Mouse (Mus musculus): ENCODE data around the gene Cdc14b. TPM values are rescaled to one million over a fixed set of nuclear protein-coding genes. Genes with fewer than 3 reads are reported as not detected.
A peak's percentile ranks its signal among the peaks of the same experiment; 100 is the strongest.

Gene Cdc14b
- polyA plus RNA-seq, 1 experiment from 2014 or later: 11.8 TPM

DNA sequence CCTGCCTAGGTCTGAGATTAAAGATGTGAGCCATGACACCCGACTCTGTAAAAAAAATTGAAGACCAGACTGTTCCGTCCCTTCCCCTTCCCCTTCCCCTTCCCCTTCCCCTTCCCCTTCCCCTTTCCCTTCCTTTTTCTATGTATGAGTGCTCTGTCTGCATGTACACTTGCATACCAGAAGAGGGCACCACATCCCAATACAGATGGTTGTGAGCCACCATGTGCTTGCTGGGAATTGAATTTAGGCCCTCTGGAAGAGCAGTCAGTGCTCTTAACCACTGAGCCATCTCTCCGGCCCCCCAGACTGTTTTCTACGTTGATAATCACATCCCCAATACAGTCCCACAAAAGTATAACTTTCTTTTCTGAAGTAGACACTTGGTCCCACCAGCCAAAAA lies 94.8 kb downstream of the Cdc14b start:
- no peak for ATAC-seq (ENCODE audit: low FRiP score, low TSS enrichment)
- H3K9me3 ChIP-seq (ENCODE audit: control insufficient read depth, low read length): no peaks in the 10 kb centered on the region
- peaks cover 5% of the 10 kb centered on the region; the same call in 1 of the 2 replicates for H3K36me3 ChIP-seq (ENCODE audit: control insufficient read depth, insufficient read depth, low read length)
- no peak overlapping the region for H3K9ac ChIP-seq (ENCODE audit: low read length)
- DNase-seq (ENCODE audit: low spot score): no peak
- H3K4me2 ChIP-seq (replicated peaks; ENCODE audit: low read depth): no peak overlapping the region
- no peak overlapping the region for H3K27ac ChIP-seq (replicated peaks)
- TF ChIP-seq CTCF (IDR thresholded peaks at IDR 0.05; ENCODE audit: low read depth) (peak; percentile 55), EP300 (optimal IDR thresholded peaks at IDR 0.05) (no peak)
- H3K4me1 ChIP-seq (replicated peaks; ENCODE audit: control insufficient read depth, insufficient read depth): no peaks in the 10 kb centered on the region
- 90% methylated on average over 4 of the region's 4 CpGs for WGBS
- no peak overlapping the region for H3K4me3 ChIP-seq (ENCODE audit: low read depth, low read length)
- H3K27me3 ChIP-seq (ENCODE audit: control insufficient read depth, insufficient read depth, low read length): no peaks in the 10 kb centered on the region

DNA sequence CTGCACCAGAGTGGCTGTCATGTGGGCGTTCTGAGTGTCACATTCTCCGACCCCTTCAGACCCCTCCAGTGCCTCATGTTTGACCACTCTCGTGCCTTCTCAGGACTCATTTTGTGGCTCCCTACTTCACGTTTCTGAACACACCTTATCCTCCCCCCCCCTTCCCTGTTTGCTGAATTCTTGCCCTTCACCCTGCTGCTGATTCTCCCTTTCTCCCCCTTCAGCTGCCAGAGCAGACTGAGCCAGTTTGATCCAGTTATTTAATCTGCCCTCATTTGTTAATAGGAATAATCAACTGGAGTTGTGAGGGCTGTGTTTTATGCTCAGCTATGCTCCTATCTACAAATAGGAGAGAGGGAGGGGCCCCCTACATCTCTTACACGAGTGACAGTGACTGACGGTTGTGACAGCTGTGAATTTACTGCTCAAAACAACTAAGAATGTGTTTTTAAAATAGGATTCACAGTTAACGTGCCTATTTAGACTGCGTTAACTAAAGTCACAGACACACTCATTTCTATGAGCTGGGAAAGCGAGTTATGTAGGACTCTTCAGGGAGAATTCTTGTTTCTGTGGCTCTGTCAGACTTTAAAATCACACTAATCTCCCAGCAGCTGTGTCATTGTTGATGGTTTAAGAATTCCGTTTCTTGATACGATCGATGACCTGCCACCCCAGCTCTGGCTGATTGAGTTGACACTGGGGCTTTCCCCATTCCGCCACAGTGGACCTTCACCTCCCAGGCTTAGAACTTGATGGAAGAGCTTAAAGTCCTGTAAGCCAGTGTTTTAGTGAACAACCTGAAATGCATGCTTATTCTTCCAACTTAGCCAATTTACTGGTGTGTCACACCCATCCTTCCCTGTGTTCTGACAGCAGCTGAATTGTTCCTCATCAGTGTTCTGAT lies 96.1 kb downstream of the Cdc14b start:
- no peak for DNase-seq (ENCODE audit: low spot score)
- H3K27ac ChIP-seq (replicated peaks): no peak overlapping the region
- H3K4me2 ChIP-seq (replicated peaks; ENCODE audit: low read depth): no peak overlapping the region
- TF ChIP-seq EP300 (optimal IDR thresholded peaks at IDR 0.05) (no peak), CTCF (IDR thresholded peaks at IDR 0.05; ENCODE audit: low read depth) (no peak)
- no peak overlapping the region for H3K4me3 ChIP-seq (ENCODE audit: low read depth, low read length)
- peak; percentile 24; the same call in 1 of the 2 replicates for ATAC-seq (ENCODE audit: low FRiP score, low TSS enrichment)
- no peaks in the 10 kb centered on the region for H3K27me3 ChIP-seq (ENCODE audit: control insufficient read depth, insufficient read depth, low read length)
- H3K9me3 ChIP-seq (ENCODE audit: control insufficient read depth, low read length): no peaks in the 10 kb centered on the region
- H3K4me1 ChIP-seq (replicated peaks; ENCODE audit: control insufficient read depth, insufficient read depth): no peaks in the 10 kb centered on the region
- no peak overlapping the region for H3K9ac ChIP-seq (ENCODE audit: low read length)
- WGBS: 74% methylated on average over 13 of the region's 13 CpGs
- peaks cover 5% of the 10 kb centered on the region for H3K36me3 ChIP-seq (ENCODE audit: control insufficient read depth, insufficient read depth, low read length)

DNA sequence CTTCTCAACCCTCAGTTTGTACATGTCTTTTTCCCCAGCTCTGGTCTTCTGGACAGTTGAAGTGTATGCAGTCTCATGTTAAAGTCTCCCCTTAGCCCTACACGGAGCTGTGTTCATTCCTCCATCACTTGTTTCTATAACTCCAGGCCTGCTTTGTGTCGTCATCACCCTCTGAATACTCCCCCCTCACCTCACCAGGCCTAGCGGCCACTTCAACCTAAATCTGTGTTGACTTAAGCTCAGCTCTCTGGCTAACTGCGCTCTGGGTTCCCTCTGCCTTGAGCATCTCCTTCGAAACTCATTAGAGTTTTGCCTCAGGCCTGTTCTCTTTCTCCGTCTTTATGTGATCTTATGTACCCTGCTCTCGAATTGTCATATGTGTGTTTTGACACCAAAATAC lies 97.1 kb downstream of the Cdc14b start:
- H3K4me2 ChIP-seq (replicated peaks; ENCODE audit: low read depth): no peak overlapping the region
- no peak for DNase-seq (ENCODE audit: low spot score)
- H3K27ac ChIP-seq (replicated peaks): no peak overlapping the region
- TF ChIP-seq EP300 (optimal IDR thresholded peaks at IDR 0.05) (no peak), CTCF (IDR thresholded peaks at IDR 0.05; ENCODE audit: low read depth) (no peak)
- no peak overlapping the region for H3K9ac ChIP-seq (ENCODE audit: low read length)
- peaks cover 5% of the 10 kb centered on the region for H3K36me3 ChIP-seq (ENCODE audit: control insufficient read depth, insufficient read depth, low read length)
- no peak overlapping the region for H3K4me3 ChIP-seq (ENCODE audit: low read depth, low read length)
- 73% methylated on average over 7 of the region's 7 CpGs for WGBS
- H3K27me3 ChIP-seq (ENCODE audit: control insufficient read depth, insufficient read depth, low read length): no peaks in the 10 kb centered on the region
- no peak for ATAC-seq (ENCODE audit: low FRiP score, low TSS enrichment)
- H3K4me1 ChIP-seq (replicated peaks; ENCODE audit: control insufficient read depth, insufficient read depth): no peaks in the 10 kb centered on the region
- H3K9me3 ChIP-seq (ENCODE audit: control insufficient read depth, low read length): no peaks in the 10 kb centered on the region

DNA sequence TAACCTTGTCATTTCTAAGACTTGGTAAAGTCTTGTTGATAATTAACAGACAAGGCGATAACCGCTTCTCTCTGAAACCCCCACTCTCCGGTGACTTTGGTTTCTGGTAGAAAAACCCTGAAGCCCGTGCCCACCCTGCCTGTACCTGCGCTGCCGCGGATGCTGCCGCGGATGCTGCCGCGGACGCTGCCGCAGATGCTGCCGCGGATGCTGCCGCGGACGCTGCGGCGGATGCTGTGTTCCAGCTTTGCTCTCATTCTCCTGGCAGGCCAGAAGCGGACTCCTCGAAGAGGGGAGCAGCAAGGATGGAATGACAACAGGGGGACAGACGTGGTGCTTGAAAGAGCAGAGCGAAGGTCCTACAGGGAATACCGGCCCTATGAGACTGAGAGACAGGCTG lies 105.3 kb downstream of the Cdc14b start:
- no peak for DNase-seq (ENCODE audit: low spot score)
- TF ChIP-seq EP300 (optimal IDR thresholded peaks at IDR 0.05): no peak
- no peak for TF ChIP-seq CTCF (IDR thresholded peaks at IDR 0.05; ENCODE audit: low read depth)
- 97% methylated on average over 25 of the region's 25 CpGs for WGBS
- H3K4me2 ChIP-seq (replicated peaks; ENCODE audit: low read depth): no peak overlapping the region
- H3K9me3 ChIP-seq (ENCODE audit: control insufficient read depth, low read length): peaks cover 4% of the 10 kb centered on the region; the same call in 1 of the 2 replicates
- no peaks in the 10 kb centered on the region for H3K4me1 ChIP-seq (replicated peaks; ENCODE audit: control insufficient read depth, insufficient read depth)
- peaks cover 10% of the 10 kb centered on the region; the same call in 1 of the 2 replicates for H3K36me3 ChIP-seq (ENCODE audit: control insufficient read depth, insufficient read depth, low read length)
- no peak for ATAC-seq (ENCODE audit: low FRiP score, low TSS enrichment)
- no peak overlapping the region for H3K9ac ChIP-seq (ENCODE audit: low read length)
- no peak overlapping the region for H3K4me3 ChIP-seq (ENCODE audit: low read depth, low read length)
- no peak overlapping the region for H3K27ac ChIP-seq (replicated peaks)
- no peaks in the 10 kb centered on the region for H3K27me3 ChIP-seq (ENCODE audit: control insufficient read depth, insufficient read depth, low read length)

DNA sequence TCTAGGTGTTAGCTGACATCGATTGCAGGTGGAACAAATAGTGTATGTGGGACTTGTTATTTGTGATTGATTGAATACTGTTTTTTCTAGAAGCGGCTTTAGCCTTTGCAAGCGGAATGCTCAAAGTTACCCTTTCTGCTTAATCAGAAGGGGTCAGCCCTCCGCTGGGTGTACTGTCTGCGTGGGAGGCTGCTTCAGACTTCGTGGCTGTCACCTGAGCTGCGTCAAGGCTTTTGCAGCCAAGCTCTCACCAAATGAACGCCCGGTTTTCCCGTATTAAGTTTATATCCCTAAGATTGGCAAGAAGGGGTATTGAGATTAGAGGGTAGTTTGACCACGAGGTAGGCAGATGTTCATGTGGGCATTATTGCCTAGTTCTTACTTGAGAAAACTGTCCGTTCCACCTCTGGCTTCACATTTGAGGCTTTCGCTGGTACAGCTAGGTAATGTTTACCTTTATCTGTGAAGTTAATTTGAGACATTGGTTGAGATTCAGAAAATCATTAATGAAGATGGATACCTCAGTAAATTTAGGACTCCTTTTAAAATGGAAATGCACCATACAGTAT lies 111.9 kb downstream of the Cdc14b start:
- whole genome bisulfite sequencing: 47% methylated on average over 13 of the region's 13 CpGs
- Histone ChIP-seq H3K4me1 (replicated peaks; ENCODE audit: control insufficient read depth, insufficient read depth) (peaks cover 4% of the 10 kb centered on the region; the same call in 1 of the 2 replicates), H3K27ac (replicated peaks) (no peak overlapping the region), H3K9me3 (ENCODE audit: control insufficient read depth, low read length) (no peaks in the 10 kb centered on the region), H3K27me3 (ENCODE audit: control insufficient read depth, insufficient read depth, low read length) (no peaks in the 10 kb centered on the region), H3K4me3 (ENCODE audit: low read depth, low read length) (peak overlapping the region; percentile 81), H3K9ac (ENCODE audit: low read length) (peak overlapping the region; percentile 86; the same call in 1 of the 2 replicates), H3K4me2 (replicated peaks; ENCODE audit: low read depth) (peak overlapping the region; percentile 96), H3K36me3 (ENCODE audit: control insufficient read depth, insufficient read depth, low read length) (no peaks in the 10 kb centered on the region)
- DNase-seq (ENCODE audit: low spot score) (no peak), ATAC-seq (ENCODE audit: low FRiP score, low TSS enrichment) (no peak)
- TF ChIP-seq CTCF (IDR thresholded peaks at IDR 0.05; ENCODE audit: low read depth) (no peak), EP300 (optimal IDR thresholded peaks at IDR 0.05) (no peak)

DNA sequence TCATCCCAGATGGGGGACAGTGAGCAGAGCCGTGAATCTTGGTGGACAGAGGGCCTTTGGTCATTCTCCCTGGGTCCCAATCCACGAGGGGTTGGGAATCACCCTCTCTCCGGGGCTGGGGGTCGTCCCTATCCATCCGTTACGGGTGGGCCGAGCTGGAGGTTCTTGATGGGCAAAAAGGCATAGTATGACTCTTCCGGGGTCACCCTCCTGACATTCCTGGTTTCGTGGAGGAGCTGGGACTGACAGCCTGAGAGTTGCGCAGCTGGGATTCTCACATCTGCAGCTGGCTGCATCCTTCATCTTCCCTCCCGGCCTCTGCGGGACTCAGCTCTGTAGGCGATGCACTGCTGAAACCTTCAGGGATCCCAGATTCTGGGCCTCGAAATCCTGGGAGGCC lies 112.5 kb downstream of the Cdc14b start:
- H3K27me3 ChIP-seq (ENCODE audit: control insufficient read depth, insufficient read depth, low read length): no peaks in the 10 kb centered on the region
- DNase-seq (ENCODE audit: low spot score): no peak
- H3K9ac ChIP-seq (ENCODE audit: low read length): peak overlapping the region; percentile 86
- H3K4me1 ChIP-seq (replicated peaks; ENCODE audit: control insufficient read depth, insufficient read depth): peaks cover 4% of the 10 kb centered on the region; the same call in 1 of the 2 replicates
- H3K4me2 ChIP-seq (replicated peaks; ENCODE audit: low read depth): peak overlapping the region; percentile 96
- H3K36me3 ChIP-seq (ENCODE audit: control insufficient read depth, insufficient read depth, low read length): no peaks in the 10 kb centered on the region
- H3K27ac ChIP-seq (replicated peaks): no peak overlapping the region
- peak overlapping the region; percentile 81 for H3K4me3 ChIP-seq (ENCODE audit: low read depth, low read length)
- H3K9me3 ChIP-seq (ENCODE audit: control insufficient read depth, low read length): no peaks in the 10 kb centered on the region
- no peak for TF ChIP-seq EP300 (optimal IDR thresholded peaks at IDR 0.05)
- TF ChIP-seq CTCF (IDR thresholded peaks at IDR 0.05; ENCODE audit: low read depth): no peak
- ATAC-seq (ENCODE audit: low FRiP score, low TSS enrichment): no peak
- 6% methylated on average over 14 of the region's 14 CpGs for WGBS
